Mouse (Mus musculus): ENCODE measurements around the gene Jmy. TPM values are rescaled to one million over a fixed set of nuclear protein-coding genes. Genes with fewer than 3 reads are reported as not detected.
A peak's percentile ranks its signal among the peaks of the same experiment; 100 is the strongest.

Jmy gene
- total and polyA plus RNA-seq, 2 experiments from 2014 or later = 9.0 to 29.7 TPM

DNA sequence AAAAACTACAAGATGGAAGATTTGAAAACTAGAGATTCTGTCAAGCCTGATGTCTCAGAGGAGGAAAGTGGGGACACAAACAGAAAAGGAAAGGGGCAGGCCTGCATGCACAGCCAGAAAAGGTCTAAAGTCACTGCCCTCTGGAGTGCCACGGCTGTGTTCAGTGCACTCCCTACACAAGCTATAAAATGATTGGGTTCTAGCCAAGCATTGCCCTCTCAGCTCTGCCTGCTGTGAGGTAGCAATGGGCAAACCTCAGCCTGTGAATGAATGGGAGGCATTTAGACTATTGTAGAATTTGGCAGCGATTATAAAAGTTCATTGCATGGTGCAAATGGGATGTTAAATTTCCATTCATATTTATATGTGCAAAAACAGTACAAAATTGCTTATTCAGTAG is 79.8 kb downstream of the Jmy start:
- ATAC-seq = peak; percentile 36; the same call in 1 of the 2 replicates
- peak; percentile 15 for DNase-seq
- no peak overlapping the region for H3K27ac ChIP-seq (ENCODE audit: low read depth, low read length)
- WGBS = 35% methylated on average over 2 of the region's 2 CpGs
- H3K36me3 ChIP-seq (ENCODE audit: insufficient read depth) = no peaks in the 10 kb centered on the region
- H3K9me3 ChIP-seq (ENCODE audit: low read length) = no peaks in the 10 kb centered on the region
- no peak overlapping the region for H3K4me2 ChIP-seq (ENCODE audit: low read depth)
- H3K4me1 ChIP-seq (ENCODE audit: insufficient read depth) = no peaks in the 10 kb centered on the region
- no peak overlapping the region for H3K4me3 ChIP-seq (ENCODE audit: low read depth, low read length)
- no peaks in the 10 kb centered on the region for H3K27me3 ChIP-seq (ENCODE audit: insufficient read depth, low read length)
- no peak for TF ChIP-seq CTCF (IDR thresholded peaks at IDR 0.05; ENCODE audit: low read depth)
- no peak overlapping the region for H3K9ac ChIP-seq

DNA sequence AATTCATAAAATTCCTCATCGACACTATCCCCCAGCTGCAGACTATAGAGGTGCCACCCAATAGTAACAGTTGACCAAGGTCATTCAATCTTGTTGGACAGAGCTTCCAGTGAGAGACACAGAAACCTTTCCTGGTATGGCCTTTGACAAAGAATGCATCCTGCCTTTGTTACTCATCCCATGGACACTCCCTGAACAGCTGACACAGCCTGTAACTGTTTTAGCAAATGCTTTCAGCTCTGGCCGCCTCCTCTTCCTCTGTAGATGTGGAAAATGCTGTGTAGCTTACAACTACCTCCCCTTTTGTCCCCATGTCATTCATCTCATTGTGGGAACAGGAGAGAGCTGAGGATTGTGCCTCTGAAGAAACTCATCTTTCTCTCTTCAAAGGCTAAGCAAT is 81.3 kb downstream of the Jmy start:
- H3K4me3 ChIP-seq (ENCODE audit: low read depth, low read length) = no peak overlapping the region
- DNase-seq (no peak), ATAC-seq (no peak)
- WGBS = 90% methylated on average over 2 of the region's 2 CpGs
- H3K27me3 ChIP-seq (ENCODE audit: insufficient read depth, low read length) = no peaks in the 10 kb centered on the region
- H3K9ac ChIP-seq = no peak overlapping the region
- H3K27ac ChIP-seq (ENCODE audit: low read depth, low read length) = no peak overlapping the region
- no peaks in the 10 kb centered on the region for H3K4me1 ChIP-seq (ENCODE audit: insufficient read depth)
- no peaks in the 10 kb centered on the region for H3K36me3 ChIP-seq (ENCODE audit: insufficient read depth)
- no peak overlapping the region for H3K4me2 ChIP-seq (ENCODE audit: low read depth)
- TF ChIP-seq CTCF (IDR thresholded peaks at IDR 0.05; ENCODE audit: low read depth) = no peak
- no peaks in the 10 kb centered on the region for H3K9me3 ChIP-seq (ENCODE audit: low read length)

DNA sequence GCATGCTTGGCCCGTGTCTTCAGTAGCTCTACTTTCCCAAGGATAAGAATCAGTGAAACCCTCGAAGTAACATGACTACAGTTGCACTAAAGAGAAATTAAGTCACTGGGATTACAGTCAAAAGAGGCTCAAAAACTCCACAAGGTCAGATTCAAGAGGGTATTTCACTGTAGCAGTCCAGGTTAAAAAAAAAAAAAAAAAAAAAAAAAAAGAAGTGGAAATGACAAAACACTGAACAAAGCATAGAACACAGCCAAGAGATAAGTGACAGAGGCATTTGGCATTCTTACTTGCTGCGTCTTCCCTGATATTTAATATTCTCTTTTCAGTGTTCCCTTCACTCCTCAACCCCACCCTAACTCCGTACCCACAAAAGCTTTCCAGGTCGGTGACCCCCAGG is 84.6 kb downstream of the Jmy start:
- Histone ChIP-seq H3K4me3 (ENCODE audit: low read depth, low read length) (no peak overlapping the region), H3K27me3 (ENCODE audit: insufficient read depth, low read length) (no peaks in the 10 kb centered on the region), H3K9me3 (ENCODE audit: low read length) (no peaks in the 10 kb centered on the region), H3K4me1 (ENCODE audit: insufficient read depth) (no peaks in the 10 kb centered on the region), H3K4me2 (ENCODE audit: low read depth) (no peak overlapping the region), H3K36me3 (ENCODE audit: insufficient read depth) (no peaks in the 10 kb centered on the region), H3K9ac (no peak overlapping the region), H3K27ac (ENCODE audit: low read depth, low read length) (no peak overlapping the region)
- no peak for DNase-seq
- no peak for TF ChIP-seq CTCF (IDR thresholded peaks at IDR 0.05; ENCODE audit: low read depth)
- 94% methylated on average over 5 of the region's 5 CpGs for WGBS
- no peak for ATAC-seq

DNA sequence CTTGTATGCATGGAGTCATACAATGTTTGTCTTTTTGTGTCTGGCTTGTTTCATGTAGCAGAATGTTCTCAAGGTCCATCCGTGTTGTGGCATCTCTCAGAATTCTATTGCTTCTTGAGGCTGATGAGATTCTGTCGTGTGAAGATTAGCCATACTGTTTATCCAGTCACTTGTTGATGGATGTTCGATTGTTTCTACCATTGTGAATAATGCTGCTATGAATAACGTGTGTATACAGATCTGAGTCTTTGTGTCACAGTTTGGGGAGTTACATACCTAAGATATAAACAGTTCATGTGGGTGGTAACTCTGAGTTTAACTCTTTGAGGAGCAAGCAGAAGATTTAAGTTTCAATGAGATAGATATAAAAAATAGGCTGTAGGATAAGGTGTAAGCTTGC is 89.3 kb downstream of the Jmy start:
- H3K9me3 ChIP-seq (ENCODE audit: low read length) = no peaks in the 10 kb centered on the region
- H3K9ac ChIP-seq = no peak overlapping the region
- no peak for TF ChIP-seq CTCF (IDR thresholded peaks at IDR 0.05; ENCODE audit: low read depth)
- WGBS = 89% methylated on average over 4 of the region's 4 CpGs
- no peak overlapping the region for H3K27ac ChIP-seq (ENCODE audit: low read depth, low read length)
- ATAC-seq (no peak), DNase-seq (no peak)
- H3K4me2 ChIP-seq (ENCODE audit: low read depth) = no peak overlapping the region
- H3K36me3 ChIP-seq (ENCODE audit: insufficient read depth) = 0 out of 2 replicates have a peak, but pooled peaks cover 7% of the 10 kb centered on the region
- no peaks in the 10 kb centered on the region for H3K4me1 ChIP-seq (ENCODE audit: insufficient read depth)
- H3K27me3 ChIP-seq (ENCODE audit: insufficient read depth, low read length) = no peaks in the 10 kb centered on the region
- no peak overlapping the region for H3K4me3 ChIP-seq (ENCODE audit: low read depth, low read length)

DNA sequence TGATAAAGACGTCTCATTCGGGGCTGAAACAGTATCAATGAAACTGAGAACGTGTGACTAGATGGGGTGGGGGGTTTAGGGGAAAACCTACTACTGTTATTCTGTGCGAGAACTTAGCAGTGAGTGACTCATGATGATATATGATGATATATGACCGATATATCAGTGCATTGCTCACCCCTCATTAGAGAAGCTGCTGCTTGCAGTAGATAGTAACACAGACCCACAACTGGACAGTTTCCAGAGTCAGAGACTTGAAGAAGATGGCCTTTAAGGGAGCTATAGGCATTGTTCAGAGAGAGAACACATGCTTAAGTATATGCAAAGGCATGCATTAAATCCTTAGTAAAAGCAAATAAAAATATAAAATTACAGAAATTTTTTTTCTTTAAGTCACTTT is 92.8 kb downstream of the Jmy start:
- no peak overlapping the region for H3K9ac ChIP-seq
- H3K4me3 ChIP-seq (ENCODE audit: low read depth, low read length) = no peak overlapping the region
- no peak for DNase-seq
- H3K27ac ChIP-seq (ENCODE audit: low read depth, low read length) = no peak overlapping the region
- WGBS = 87% methylated on average over 5 of the region's 5 CpGs
- TF ChIP-seq CTCF (IDR thresholded peaks at IDR 0.05; ENCODE audit: low read depth) = no peak
- H3K4me1 ChIP-seq (ENCODE audit: insufficient read depth) = no peaks in the 10 kb centered on the region
- no peak for ATAC-seq
- H3K27me3 ChIP-seq (ENCODE audit: insufficient read depth, low read length) = no peaks in the 10 kb centered on the region
- H3K9me3 ChIP-seq (ENCODE audit: low read length) = no peaks in the 10 kb centered on the region
- H3K4me2 ChIP-seq (ENCODE audit: low read depth) = no peak overlapping the region
- peaks cover 10% of the 10 kb centered on the region; the same call in 1 of the 2 replicates for H3K36me3 ChIP-seq (ENCODE audit: insufficient read depth)

DNA sequence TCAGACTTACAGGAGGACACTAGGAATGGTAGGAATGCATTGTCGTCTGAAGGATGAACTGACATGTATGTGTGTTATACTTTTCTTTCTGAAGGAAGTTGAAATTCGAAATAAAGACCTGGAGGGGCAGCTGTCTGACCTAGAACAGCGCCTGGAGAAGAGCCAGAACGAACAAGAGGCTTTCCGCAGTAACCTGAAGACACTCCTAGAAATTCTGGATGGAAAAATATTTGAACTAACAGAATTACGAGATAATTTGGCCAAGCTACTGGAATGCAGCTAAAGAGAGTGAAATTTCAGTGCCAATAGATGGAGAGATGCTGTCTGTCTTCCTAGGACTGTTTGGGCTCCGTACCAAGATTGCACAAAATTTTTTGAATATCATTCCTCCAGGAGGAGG is 97.7 kb downstream of the Jmy start:
- peaks cover 19% of the 10 kb centered on the region; the same call in 1 of the 2 replicates for H3K36me3 ChIP-seq (ENCODE audit: insufficient read depth)
- DNase-seq (no peak), ATAC-seq (no peak)
- no peak for TF ChIP-seq CTCF (IDR thresholded peaks at IDR 0.05; ENCODE audit: low read depth)
- H3K4me3 ChIP-seq (ENCODE audit: low read depth, low read length) = no peak overlapping the region
- no peaks in the 10 kb centered on the region for H3K27me3 ChIP-seq (ENCODE audit: insufficient read depth, low read length)
- H3K27ac ChIP-seq (ENCODE audit: low read depth, low read length) = no peak overlapping the region
- H3K9ac ChIP-seq = no peak overlapping the region
- H3K9me3 ChIP-seq (ENCODE audit: low read length) = no peaks in the 10 kb centered on the region
- WGBS = 83% methylated on average over 7 of the region's 7 CpGs
- H3K4me2 ChIP-seq (ENCODE audit: low read depth) = no peak overlapping the region
- H3K4me1 ChIP-seq (ENCODE audit: insufficient read depth) = no peaks in the 10 kb centered on the region

DNA sequence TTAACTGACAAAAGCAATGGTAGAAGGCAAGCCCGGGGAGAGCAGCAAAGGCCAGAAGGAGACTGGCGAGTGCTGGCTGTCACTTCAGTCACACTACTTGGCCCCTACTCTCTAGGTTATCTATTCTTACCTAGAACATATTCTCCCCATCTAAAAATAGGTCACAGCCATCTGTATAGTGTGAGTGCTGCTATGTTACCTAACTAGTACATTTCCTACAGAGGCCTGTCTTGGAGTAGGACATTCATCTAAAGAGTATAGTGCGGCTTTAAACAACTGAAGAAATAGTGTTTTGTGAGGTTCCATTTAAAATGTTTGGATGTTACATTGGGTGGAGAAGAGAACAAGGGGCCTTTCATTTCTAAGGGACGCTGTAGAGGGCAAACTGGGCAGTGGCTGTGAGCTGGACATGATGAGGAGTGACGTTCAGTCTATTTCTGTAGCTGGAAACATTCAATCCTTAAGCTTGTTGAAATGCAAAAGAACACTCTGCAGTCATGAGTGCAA is 99.8 kb downstream of the Jmy start:
- H3K36me3 ChIP-seq (ENCODE audit: insufficient read depth) = peaks cover 15% of the 10 kb centered on the region; the same call in 1 of the 2 replicates
- H3K4me3 ChIP-seq (ENCODE audit: low read depth, low read length) = no peak overlapping the region
- H3K4me2 ChIP-seq (ENCODE audit: low read depth) = no peak overlapping the region
- H3K9me3 ChIP-seq (ENCODE audit: low read length) = no peaks in the 10 kb centered on the region
- no peak overlapping the region for H3K9ac ChIP-seq
- ATAC-seq (no peak), DNase-seq (no peak)
- TF ChIP-seq CTCF (IDR thresholded peaks at IDR 0.05; ENCODE audit: low read depth) = no peak
- no peak overlapping the region for H3K27ac ChIP-seq (ENCODE audit: low read depth, low read length)
- H3K4me1 ChIP-seq (ENCODE audit: insufficient read depth) = no peaks in the 10 kb centered on the region
- H3K27me3 ChIP-seq (ENCODE audit: insufficient read depth, low read length) = no peaks in the 10 kb centered on the region
- 78% methylated on average over 5 of the region's 5 CpGs for WGBS
